Mouse (Mus musculus) liver (tissue): Measurements from ENCODE around the gene Txndc15.

Source experiments
- DNase-seq: peaks from one replicate; pipeline ENCODE4 v3.0.0-alpha.2; 2020; ENCODE audit warnings: mixed read lengths

Gene Txndc15

GRCm38 (mm10) chr13:55732121-55732520, 17.7 kb downstream of the Txndc15 start:
- DNase-seq: peak; percentile 11

- DNase-seq: no peak
Measured at GRCm38 (mm10) chr13:55733628-55734502, 19.4 kb downstream of the Txndc15 start.

DNA sequence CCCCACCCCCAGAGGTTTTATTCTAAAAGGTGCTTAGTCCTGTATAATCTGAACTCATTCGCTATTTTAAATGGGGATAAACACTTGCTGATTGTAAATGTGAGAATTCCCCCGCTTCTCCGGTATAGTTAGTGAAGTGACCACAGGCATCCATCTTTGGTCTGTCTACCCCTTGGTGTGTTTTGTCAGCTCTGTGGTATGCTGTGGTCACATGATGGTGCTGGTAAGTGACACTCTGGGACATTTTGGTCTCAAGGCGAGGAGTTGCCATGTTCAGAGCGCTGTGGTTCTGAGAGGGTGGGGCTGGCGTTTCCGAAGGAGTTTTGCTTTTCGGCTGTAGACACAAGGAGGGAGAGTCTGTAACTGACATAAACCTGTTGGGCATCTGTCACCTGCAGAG, 23.4 kb downstream of the Txndc15 start:
- no peak for DNase-seq

DNA sequence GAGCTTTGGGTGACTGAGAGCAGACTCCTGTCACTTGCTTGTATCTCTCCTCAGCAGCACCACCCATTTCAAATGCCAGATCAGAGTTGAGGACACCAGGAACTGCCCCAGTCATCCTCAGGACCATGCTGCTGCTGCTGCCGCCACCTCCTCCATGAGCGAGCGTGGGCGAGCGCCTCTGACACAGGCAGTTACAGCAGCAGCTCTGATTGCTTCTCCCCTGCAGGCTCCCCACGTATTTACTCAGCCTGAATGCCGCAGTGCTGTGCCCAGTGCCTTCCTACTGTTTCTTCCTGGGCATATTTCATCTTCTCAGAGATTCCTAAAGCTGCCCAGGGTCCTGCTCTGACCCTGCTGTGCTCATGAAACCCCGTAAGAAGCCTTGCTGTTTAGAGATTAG, 27.9 kb downstream of the Txndc15 start:
- DNase-seq: no peak

DNA sequence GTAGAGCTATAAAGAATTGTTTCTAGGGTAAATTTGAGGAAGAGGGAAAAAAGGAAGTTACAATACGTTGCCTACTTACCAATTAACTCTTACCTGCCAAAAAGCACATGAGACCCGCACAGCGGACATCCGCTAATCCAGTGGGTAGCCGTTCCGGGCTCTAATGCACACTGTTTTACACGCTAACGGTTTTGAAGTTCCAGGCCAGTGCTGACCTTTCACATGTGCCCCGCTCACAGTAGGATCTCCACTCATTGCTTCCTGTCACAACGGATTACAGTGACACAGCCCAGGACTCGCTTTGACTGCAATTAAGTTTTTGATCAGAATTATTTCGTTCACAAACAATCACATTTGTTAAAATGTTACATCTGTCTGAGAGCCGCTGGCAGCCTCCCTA, 39.9 kb downstream of the Txndc15 start:
- no peak for DNase-seq

DNA sequence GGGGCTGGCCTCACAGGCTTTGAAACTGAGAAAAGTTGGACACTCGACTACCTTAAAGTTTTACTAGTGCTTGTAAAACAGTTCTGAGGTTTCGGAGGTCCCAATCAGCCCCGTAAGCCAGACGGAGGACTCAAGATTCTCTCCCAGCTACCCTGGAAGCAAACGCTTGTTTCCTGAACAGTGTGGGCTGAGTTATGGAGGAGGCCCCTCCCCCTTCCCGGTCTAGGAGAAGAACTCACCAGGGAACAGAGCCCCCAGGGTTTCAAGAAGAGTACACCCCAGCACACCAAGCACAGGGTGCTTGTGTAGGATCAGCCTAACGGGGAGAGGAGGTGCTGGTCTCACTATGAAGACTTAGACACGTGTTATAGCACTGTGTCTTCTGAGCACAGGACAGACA, 42.3 kb downstream of the Txndc15 start:
- DNase-seq: peak; percentile 12

DNA sequence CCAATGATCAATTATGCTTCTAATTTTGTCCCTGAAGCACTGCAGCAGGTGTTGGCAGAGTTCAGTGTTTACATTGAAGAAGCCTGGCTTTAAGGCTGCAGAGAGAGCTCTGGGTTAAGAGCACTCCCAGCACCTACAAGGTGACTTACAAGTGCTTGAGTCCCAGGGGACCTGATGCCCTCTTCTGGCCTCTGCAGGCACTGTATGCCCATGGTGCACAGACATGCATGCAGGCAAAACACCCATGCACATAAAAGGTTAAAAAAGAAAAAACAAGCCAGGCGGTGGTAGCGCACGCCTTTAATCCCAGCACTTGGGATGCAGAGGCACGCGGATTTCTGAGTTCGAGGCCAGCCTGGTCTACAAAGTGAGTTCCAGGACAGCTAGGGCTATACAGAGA, 43.2 kb downstream of the Txndc15 start:
- no peak for DNase-seq

DNA sequence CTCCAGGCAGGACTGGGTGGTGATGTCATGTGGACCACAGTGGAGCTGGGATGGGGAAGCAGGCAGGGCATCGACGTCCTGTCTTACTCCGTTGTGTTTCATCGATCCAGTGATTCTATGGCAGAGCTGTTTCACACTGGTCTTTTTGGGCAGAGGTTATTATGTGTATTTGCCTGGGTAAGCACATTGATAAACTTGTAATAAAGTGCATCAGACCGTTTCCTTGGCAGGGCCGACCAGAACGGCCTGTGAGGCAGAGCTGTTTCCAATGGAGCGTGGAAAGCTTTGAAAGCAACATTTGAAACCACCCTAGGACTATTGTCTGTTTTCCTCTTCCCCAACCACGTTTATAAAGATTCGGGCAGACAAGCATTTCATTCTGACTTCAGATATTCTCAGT, 46.1 kb downstream of the Txndc15 start:
- no peak for DNase-seq

DNA sequence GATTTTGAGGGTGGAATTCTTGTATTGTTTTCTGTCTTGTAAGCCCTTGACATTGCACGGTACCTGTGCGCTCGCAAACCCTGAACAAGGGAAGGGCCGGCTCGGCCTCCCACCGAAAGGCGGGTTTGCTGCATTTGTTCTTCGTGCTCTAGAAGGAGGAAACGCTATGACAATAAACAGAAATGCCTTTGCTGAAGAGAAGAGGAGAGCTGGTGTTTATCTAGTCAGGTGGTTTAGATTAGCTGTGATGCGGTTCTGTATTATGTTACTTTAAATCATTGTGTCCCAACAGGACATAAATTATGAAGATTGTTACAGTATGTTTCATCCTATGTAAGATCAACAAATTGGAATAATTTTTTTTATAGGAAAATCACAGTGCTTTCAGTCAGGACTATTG, 47.0 kb downstream of the Txndc15 start:
- DNase-seq: no peak

GRCm38 (mm10) chr13:55774352-55774751, 59.9 kb downstream of the Txndc15 start:
- no peak for DNase-seq

DNA sequence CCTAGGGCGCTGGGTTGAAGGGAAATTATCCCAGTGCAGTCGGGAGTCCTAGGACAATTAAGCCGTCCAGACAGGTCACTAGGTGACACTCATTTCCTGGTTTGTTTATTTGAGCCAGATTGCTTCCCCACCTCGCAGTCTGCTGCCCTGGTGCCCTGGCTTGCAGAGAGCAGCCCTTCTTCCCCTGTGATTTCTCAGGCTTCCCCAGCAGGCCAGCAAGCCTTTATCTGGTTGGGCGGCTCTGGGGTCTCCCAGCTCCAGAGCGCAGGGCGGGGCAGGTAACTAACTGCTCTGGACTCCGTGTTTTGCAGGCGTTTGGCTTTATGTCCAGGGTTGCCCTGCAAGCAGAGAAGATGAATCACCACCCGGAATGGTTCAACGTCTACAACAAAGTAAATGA, 60.6 kb downstream of the Txndc15 start:
- no peak for DNase-seq
